Mouse (Mus musculus) activated CD4-positive, CD25-positive, alpha-beta regulatory T cell, adult 4 months (primary cell): ENCODE results near the gene Rph3a. TPM values are rescaled to one million over a fixed set of nuclear protein-coding genes. Genes with fewer than 3 reads are reported as not detected.

Experiments
- ATAC-seq: one replicate; pipeline ENCODE4 v1.8.0; 2017
- polyA plus RNA-seq, 2 experiments: library from polyadenylated mRNA; unstranded; fragments of 100-300 nt; shearing (Covaris generic); gene quantifications; one replicate each; pipeline ENCODE4 v1.2.1; 2017

Gene Rph3a
- polyA plus RNA-seq: not detected

- ATAC-seq: no peak
Observed at GRCm38 (mm10) chr5:121009811-121010569, at the start of gene Rph3a. Rph3a (minus strand) TSS chr5:121010092.

- no peak for ATAC-seq
Observed at GRCm38 (mm10) chr5:121058261-121058660, 48.4 kb upstream of the Rph3a start.

- ATAC-seq: no peak
Observed at GRCm38 (mm10) chr5:121053886-121054285, 44.0 kb upstream of the Rph3a start.

- no peak for ATAC-seq
Observed at GRCm38 (mm10) chr5:121041791-121042190, 31.9 kb upstream of the Rph3a start.

GRCm38 (mm10) chr5:121039465-121039864 lies 29.6 kb upstream of the Rph3a start:
- ATAC-seq: no peak

GRCm38 (mm10) chr5:121030161-121030560 lies 20.3 kb upstream of the Rph3a start:
- ATAC-seq: no peak

- ATAC-seq: no peak
Observed at GRCm38 (mm10) chr5:121019505-121019904, 9.6 kb upstream of the Rph3a start.

- no peak for ATAC-seq
Observed at GRCm38 (mm10) chr5:121017699-121018098, 7.8 kb upstream of the Rph3a start.

- ATAC-seq: no peak
Observed at GRCm38 (mm10) chr5:121016405-121016804, 6.5 kb upstream of the Rph3a start.

GRCm38 (mm10) chr5:121014496-121014895 lies 4.6 kb upstream of the Rph3a start:
- ATAC-seq: no peak

GRCm38 (mm10) chr5:121011962-121012361 lies 2.1 kb upstream of the Rph3a start:
- no peak for ATAC-seq

- ATAC-seq: no peak
Observed at GRCm38 (mm10) chr5:121009406-121009805, 486 bp downstream of the Rph3a start.

- ATAC-seq: no peak
Observed at GRCm38 (mm10) chr5:121008411-121009239, 1.3 kb downstream of the Rph3a start.

GRCm38 (mm10) chr5:121007563-121007962 lies 2.3 kb downstream of the Rph3a start:
- no peak for ATAC-seq

GRCm38 (mm10) chr5:121007130-121007529 lies 2.8 kb downstream of the Rph3a start:
- no peak for ATAC-seq

GRCm38 (mm10) chr5:121006176-121006575 lies 3.7 kb downstream of the Rph3a start:
- no peak for ATAC-seq

GRCm38 (mm10) chr5:121003781-121004180 lies 6.1 kb downstream of the Rph3a start:
- ATAC-seq: no peak

- no peak for ATAC-seq
Observed at GRCm38 (mm10) chr5:120999573-120999972, 10.3 kb downstream of the Rph3a start.

- no peak for ATAC-seq
Observed at GRCm38 (mm10) chr5:120988373-120988772, 21.5 kb downstream of the Rph3a start.

- no peak for ATAC-seq
Observed at GRCm38 (mm10) chr5:120983029-120983428, 26.9 kb downstream of the Rph3a start.

- no peak for ATAC-seq
Observed at GRCm38 (mm10) chr5:120981211-120981610, 28.7 kb downstream of the Rph3a start.

GRCm38 (mm10) chr5:120980116-120980515 lies 29.8 kb downstream of the Rph3a start:
- ATAC-seq: no peak

GRCm38 (mm10) chr5:120976138-120976537 lies 33.8 kb downstream of the Rph3a start:
- no peak for ATAC-seq

- ATAC-seq: no peak
Observed at GRCm38 (mm10) chr5:120974522-120974921, 35.4 kb downstream of the Rph3a start.
